Mouse (Mus musculus) heart, postnatal 0 days (tissue): ENCODE results near the gene Slc29a1.

Experiments used
- CTCF ChIP-seq: IDR thresholded peaks from 2 replicates; pipeline ENCODE4 v1.5.1; 2016; ENCODE audit warnings: antibody characterized with exemption, control low read depth, low read depth
- EP300 ChIP-seq: IDR thresholded peaks from 2 replicates; pipeline ENCODE4 v1.6.1; 2016; ENCODE audit warnings: antibody characterized with exemption, low read depth

DNA sequence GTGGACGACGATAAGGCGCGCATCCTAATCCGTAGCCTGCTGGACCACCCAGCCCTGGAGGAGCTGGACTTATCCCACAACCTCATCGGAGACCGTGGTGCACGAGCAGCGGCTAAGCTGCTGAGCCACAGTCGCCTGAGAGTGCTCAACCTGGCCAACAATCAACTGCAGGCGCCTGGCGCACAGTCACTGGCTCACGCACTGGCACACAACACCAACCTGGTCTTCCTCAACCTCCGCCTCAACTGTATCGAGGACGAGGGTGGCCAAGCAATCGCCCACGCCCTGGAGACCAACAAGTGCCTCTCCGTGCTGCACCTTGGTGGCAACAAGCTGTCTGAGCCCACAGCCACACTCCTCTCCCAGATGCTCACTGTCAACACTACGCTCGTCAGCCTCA is 59.7 kb downstream of the Slc29a1 start:
- TF ChIP-seq EP300 (no peak), CTCF (no peak)
